Mouse (Mus musculus): ENCODE measurements around the gene Tnks1bp1. TPM values are rescaled to one million over a fixed set of nuclear protein-coding genes. Genes with fewer than 3 reads are reported as not detected.
A peak's percentile ranks its signal among the peaks of the same experiment; 100 is the strongest.

The Tnks1bp1 gene
- polyA plus RNA-seq, 1 experiment from 2014 or later = 32.9 TPM

DNA sequence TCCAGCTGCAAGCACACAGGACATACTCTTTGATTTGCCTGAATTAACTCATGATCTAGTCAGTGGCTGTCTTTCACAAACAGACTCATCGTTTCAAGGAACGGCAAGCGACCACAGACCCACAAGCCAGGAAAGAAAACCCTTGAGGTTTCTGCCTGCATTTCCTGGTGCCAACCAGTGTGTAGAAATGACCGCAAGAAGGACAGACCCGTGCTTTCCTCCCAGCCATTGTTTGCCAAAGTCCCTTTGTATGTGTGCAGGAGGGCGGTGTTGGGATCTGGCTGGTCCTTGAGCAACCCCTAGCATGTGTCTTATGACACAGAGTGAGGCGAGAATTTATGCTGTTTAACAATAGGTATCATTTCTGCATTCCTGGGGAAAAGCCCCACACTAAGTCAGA, 13.7 kb upstream of the Tnks1bp1 start:
- DNase-seq (ENCODE audit: low spot score) (no peak), ATAC-seq (ENCODE audit: low FRiP score, low TSS enrichment) (no peak)
- WGBS = 74% methylated on average over 7 of the region's 7 CpGs
- Histone ChIP-seq H3K27me3 (ENCODE audit: control insufficient read depth, insufficient read depth, low read length) (no peaks in the 10 kb centered on the region), H3K4me2 (replicated peaks; ENCODE audit: low read depth) (no peak overlapping the region), H3K9me3 (ENCODE audit: control insufficient read depth, low read length) (no peaks in the 10 kb centered on the region), H3K27ac (replicated peaks) (no peak overlapping the region), H3K9ac (ENCODE audit: low read length) (no peak overlapping the region), H3K36me3 (ENCODE audit: control insufficient read depth, insufficient read depth, low read length) (no peaks in the 10 kb centered on the region), H3K4me3 (ENCODE audit: low read depth, low read length) (no peak overlapping the region), H3K4me1 (replicated peaks; ENCODE audit: control insufficient read depth, insufficient read depth) (no peaks in the 10 kb centered on the region)
- TF ChIP-seq CTCF (IDR thresholded peaks at IDR 0.05; ENCODE audit: low read depth) (no peak), EP300 (optimal IDR thresholded peaks at IDR 0.05) (no peak)

DNA sequence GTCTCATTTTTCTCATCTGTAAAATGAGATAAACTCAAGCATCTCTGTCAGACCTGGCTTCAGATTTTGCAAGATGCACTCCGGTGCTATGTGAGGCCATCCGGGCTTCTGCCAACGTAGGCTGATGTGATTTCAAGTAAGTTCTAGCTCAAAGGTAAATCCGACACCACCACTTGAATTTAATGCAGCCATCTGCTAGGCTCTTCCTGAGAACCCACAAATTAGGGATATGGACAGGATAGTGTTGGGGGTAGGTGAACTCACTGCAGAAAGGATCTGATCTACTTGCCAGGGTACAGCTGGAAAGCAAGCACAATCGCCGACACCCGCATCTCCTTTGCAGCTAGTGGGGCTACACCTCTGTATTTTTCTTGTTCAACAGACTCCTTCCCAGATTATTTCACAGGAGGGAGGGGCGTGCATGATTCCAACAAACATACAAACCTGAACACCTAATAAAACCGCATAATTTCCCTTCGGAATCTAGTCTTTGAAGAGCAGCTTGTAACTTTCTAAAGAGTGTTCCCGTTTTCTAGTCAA, 11.2 kb upstream of the Tnks1bp1 start:
- DNase-seq (ENCODE audit: low spot score) = no peak
- TF ChIP-seq CTCF (IDR thresholded peaks at IDR 0.05; ENCODE audit: low read depth) (no peak), EP300 (optimal IDR thresholded peaks at IDR 0.05) (no peak)

DNA sequence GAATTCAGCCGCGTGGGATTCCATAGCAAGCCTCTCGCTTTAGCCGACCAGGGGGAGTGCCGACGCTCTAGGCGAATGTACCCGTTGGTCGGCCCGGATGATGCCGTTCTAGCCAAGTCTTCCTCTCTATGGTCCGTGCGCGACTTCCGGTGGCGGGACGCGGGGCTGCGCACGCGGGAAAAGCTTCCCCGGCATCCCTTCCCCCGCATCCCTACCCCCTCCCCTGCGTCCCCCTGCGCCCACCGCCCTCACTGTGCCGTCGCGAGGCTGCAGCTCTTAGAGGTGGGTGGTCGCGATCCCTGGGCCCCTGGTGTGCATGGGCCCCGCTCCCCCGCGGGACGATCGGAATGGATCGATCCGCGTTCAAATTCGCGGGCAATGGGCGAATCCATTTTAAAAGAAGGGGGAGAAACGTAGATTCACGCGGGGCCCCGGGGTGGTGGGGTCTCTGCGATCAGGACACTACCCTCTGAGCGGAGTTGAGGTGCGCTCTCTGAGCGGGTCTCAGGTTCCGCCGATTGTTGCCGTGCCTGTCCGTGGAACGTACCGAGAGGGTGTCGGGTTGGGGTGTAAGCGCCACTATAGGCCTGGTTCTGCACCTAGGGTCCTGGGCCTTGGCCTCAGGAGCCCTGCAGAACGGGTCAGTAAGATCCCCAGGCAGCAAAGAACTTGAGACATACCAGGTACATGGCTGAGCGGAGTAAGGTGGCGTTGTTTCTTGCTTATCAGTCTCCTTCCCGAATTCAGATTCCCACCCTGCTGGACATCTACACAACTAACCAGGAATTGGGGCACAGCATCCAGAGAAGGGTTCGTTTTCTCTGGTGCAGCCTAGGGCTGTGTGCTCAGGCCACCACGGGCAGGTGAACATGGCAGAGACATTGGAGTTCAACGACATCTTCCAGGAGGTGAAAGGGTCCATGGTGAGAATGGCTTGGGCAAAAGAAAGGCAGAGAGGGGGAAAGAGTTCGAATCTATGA, 10.5 kb upstream of the Tnks1bp1 start, which contains the start of the genes Ssrp1 and P2rx3:
Gene Ssrp1, plus strand, starts transcription at position 188 of the 980 bp plus-strand sequence.
Gene P2rx3, minus strand, starts transcription at position 416 of the 980 bp plus-strand sequence.
- no peak for TF ChIP-seq EP300 (optimal IDR thresholded peaks at IDR 0.05)
- TF ChIP-seq CTCF (IDR thresholded peaks at IDR 0.05; ENCODE audit: low read depth) = peak; percentile 26; the same call in 1 of the 2 replicates
- H3K9ac ChIP-seq (ENCODE audit: low read length) = peak within 1 kb of the TSS; percentile 94
- peak within 1 kb of the TSS; percentile 89 for H3K27ac ChIP-seq (replicated peaks)
- 1% methylated on average over 66 of the region's 66 CpGs for WGBS
- peak; percentile 96 for ATAC-seq (ENCODE audit: low FRiP score, low TSS enrichment)
- peaks cover 19% of the 10 kb centered on the region for H3K36me3 ChIP-seq (ENCODE audit: control insufficient read depth, insufficient read depth, low read length)
- H3K4me2 ChIP-seq (replicated peaks; ENCODE audit: low read depth) = peak within 1 kb of the TSS; percentile 80
- H3K4me1 ChIP-seq (replicated peaks; ENCODE audit: control insufficient read depth, insufficient read depth) = no peaks in the 10 kb centered on the region
- peak within 1 kb of the TSS; percentile 83 for H3K4me3 ChIP-seq (ENCODE audit: low read depth, low read length)
- no peaks in the 10 kb centered on the region for H3K9me3 ChIP-seq (ENCODE audit: control insufficient read depth, low read length)
- DNase-seq (ENCODE audit: low spot score) = peak; percentile 91
- H3K27me3 ChIP-seq (ENCODE audit: control insufficient read depth, insufficient read depth, low read length) = no peaks in the 10 kb centered on the region

More for the DNA sequence above, 11.2 kb upstream of the Tnks1bp1 start:
- H3K4me3 ChIP-seq (ENCODE audit: low read depth, low read length) = peak overlapping the region; percentile 83
- H3K27ac ChIP-seq (replicated peaks) = 0 out of 2 replicates have a peak overlapping the region, but pooled peaks have one; percentile 49
- peak overlapping the region; percentile 80 for H3K4me2 ChIP-seq (replicated peaks; ENCODE audit: low read depth)
- peak; percentile 21 for ATAC-seq (ENCODE audit: low FRiP score, low TSS enrichment)
- H3K9ac ChIP-seq (ENCODE audit: low read length) = peak overlapping the region; percentile 94
- H3K4me1 ChIP-seq (replicated peaks; ENCODE audit: control insufficient read depth, insufficient read depth) = no peaks in the 10 kb centered on the region
- WGBS = 7% methylated on average over 11 of the region's 11 CpGs
- H3K27me3 ChIP-seq (ENCODE audit: control insufficient read depth, insufficient read depth, low read length) = no peaks in the 10 kb centered on the region
- H3K9me3 ChIP-seq (ENCODE audit: control insufficient read depth, low read length) = no peaks in the 10 kb centered on the region
- peaks cover 15% of the 10 kb centered on the region for H3K36me3 ChIP-seq (ENCODE audit: control insufficient read depth, insufficient read depth, low read length)

DNA sequence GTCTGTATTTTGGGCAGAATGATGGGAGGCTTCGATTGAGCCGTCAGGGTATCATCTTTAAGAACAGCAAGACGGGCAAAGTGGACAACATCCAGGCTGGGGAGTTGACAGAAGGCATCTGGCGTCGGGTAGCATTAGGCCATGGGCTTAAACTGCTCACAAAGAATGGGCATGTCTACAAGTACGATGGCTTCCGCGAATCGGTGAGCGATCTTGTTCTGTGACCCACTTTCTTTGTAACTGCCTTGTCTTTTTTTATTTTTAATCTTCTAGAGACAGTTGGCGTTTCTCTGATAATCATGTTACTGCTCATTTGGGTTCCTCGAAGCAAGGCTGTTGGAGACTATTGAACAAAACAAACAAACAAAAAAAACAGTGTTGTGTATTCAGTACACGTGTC, 9.5 kb upstream of the Tnks1bp1 start:
- Histone ChIP-seq H3K27me3 (ENCODE audit: control insufficient read depth, insufficient read depth, low read length) (no peaks in the 10 kb centered on the region), H3K4me2 (replicated peaks; ENCODE audit: low read depth) (peak overlapping the region; percentile 80), H3K27ac (replicated peaks) (0 out of 2 replicates have a peak overlapping the region, but pooled peaks have one; percentile 89), H3K4me1 (replicated peaks; ENCODE audit: control insufficient read depth, insufficient read depth) (no peaks in the 10 kb centered on the region), H3K9me3 (ENCODE audit: control insufficient read depth, low read length) (no peaks in the 10 kb centered on the region), H3K9ac (ENCODE audit: low read length) (peak overlapping the region; percentile 94), H3K36me3 (ENCODE audit: control insufficient read depth, insufficient read depth, low read length) (peaks cover 25% of the 10 kb centered on the region), H3K4me3 (ENCODE audit: low read depth, low read length) (peak overlapping the region; percentile 83)
- DNase-seq (ENCODE audit: low spot score) (no peak), ATAC-seq (ENCODE audit: low FRiP score, low TSS enrichment) (no peak)
- TF ChIP-seq CTCF (IDR thresholded peaks at IDR 0.05; ENCODE audit: low read depth) (no peak), EP300 (optimal IDR thresholded peaks at IDR 0.05) (no peak)
- 71% methylated on average over 13 of the region's 13 CpGs for WGBS

DNA sequence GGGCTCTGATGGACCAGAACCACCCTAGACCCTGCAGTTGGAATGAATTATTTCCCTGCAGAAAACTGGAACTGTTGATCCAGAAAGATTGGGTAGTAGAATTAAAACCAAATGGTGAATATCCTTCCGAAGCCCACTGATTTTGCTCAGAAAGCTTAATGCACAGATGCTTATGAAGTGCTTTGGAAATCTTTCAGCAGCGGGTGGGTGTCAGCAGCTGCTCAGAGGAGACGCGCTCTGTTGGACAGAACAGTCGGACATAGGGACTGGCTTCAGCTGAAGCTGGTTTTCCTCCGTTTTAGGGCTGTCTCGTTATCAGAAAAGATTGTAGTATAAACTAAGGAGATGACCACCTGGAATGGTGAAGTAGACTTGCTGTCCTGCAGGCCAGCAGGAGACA, 4.2 kb upstream of the Tnks1bp1 start:
- ATAC-seq (ENCODE audit: low FRiP score, low TSS enrichment) = no peak

More for the DNA sequence above, 4.2 kb upstream of the Tnks1bp1 start:
- no peak overlapping the region for H3K4me2 ChIP-seq (replicated peaks; ENCODE audit: low read depth)
- H3K4me3 ChIP-seq (ENCODE audit: low read depth, low read length) = no peak overlapping the region
- peaks cover 39% of the 10 kb centered on the region for H3K36me3 ChIP-seq (ENCODE audit: control insufficient read depth, insufficient read depth, low read length)
- TF ChIP-seq CTCF (IDR thresholded peaks at IDR 0.05; ENCODE audit: low read depth) = no peak
- no peak for DNase-seq (ENCODE audit: low spot score)
- H3K27ac ChIP-seq (replicated peaks) = no peak overlapping the region
- WGBS = 88% methylated on average over 7 of the region's 7 CpGs
- no peaks in the 10 kb centered on the region for H3K27me3 ChIP-seq (ENCODE audit: control insufficient read depth, insufficient read depth, low read length)
- H3K9ac ChIP-seq (ENCODE audit: low read length) = no peak overlapping the region
- 0 out of 2 replicates have a peak, but pooled peaks cover 4% of the 10 kb centered on the region for H3K4me1 ChIP-seq (replicated peaks; ENCODE audit: control insufficient read depth, insufficient read depth)
- H3K9me3 ChIP-seq (ENCODE audit: control insufficient read depth, low read length) = no peaks in the 10 kb centered on the region

All from stomach, postnatal 0 days (tissue).